Mouse (Mus musculus): ENCODE data around the gene Crnkl1. TPM values are rescaled to one million over a fixed set of nuclear protein-coding genes. Genes with fewer than 3 reads are reported as not detected.

The Crnkl1 gene
- total RNA-seq, 2 experiments from 2014 or later, result 17.5 to 18.7 TPM

DNA sequence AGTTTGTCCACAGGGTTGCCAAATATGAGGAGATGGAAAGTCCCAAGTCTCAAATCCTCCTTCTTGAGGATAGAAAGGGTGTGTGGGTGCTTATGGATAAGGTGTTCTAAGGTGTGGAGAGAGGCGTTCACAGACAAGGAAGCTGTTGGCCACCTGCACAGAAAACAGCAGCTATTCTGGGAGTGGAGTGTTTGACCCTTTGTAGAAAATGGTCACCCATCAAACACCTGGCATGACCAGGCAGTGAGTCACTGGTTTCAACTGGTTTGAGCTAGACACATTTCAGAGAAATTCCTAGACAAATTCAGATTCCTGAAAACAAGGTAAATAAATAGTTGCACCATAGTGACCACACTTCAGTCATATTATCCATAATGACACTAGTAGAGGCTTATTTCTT lies 62.7 kb downstream of the Crnkl1 start:
- no peak for DNase-seq

DNA sequence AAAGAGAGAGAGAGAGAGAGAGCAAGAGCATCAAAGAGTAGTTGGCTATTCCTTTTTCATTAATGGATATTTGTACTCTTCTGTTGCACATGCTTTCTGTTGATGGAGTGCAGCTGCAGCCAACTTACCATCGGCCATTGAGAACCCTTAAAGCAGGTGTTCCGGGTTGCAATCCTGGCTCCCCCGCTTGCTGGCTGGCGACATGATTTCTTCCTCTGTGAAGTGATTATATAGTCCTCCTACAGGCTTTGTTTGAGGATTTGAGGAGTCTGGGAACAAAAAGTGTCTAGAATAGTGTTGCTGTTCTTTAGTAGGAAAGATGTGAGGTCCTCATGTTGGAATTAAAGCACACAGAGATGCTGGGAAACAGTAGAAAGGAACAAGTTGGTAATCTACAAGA lies 63.5 kb downstream of the Crnkl1 start:
- no peak for DNase-seq

Small RNAs within 50 kb of the gene (microRNA-seq; reads per million reads assigned to microRNA genes)
- 0 reads per million in 2 experiments for gene Gm25026

Other genes starting within 250 kb of the Crnkl1 start
- 100 to 1,000 TPM; 120 to 123 TPM for gene Naa20, start 32.9 kb downstream of the Crnkl1 start, total RNA-seq (2021)
- gene Cfap61, start 230 bp downstream of the Crnkl1 start, total RNA-seq (2021), result under 1 TPM; 0.41 to 0.79 TPM

Data from heart, postnatal 4 days (tissue).